Mouse (Mus musculus): Measurements from ENCODE around the gene Ccdc149.

GRCm38 (mm10) chr5:52476826-52477225, 5.5 kb upstream of the Ccdc149 start:
- TF ChIP-seq POLR2A (IDR thresholded peaks at IDR 0.05; ENCODE audit: insufficient read length, low read depth), result no peak
- TF ChIP-seq MAX (IDR thresholded peaks at IDR 0.05; ENCODE audit: low read depth), result no peak
- no peak for TF ChIP-seq MYOD1 (IDR thresholded peaks at IDR 0.05; ENCODE audit: control insufficient read depth in 1 of 3, insufficient read length in 2 of 3, low read depth in 2 of 3)
- no peak for TF ChIP-seq POLR2AphosphoS2 (IDR thresholded peaks at IDR 0.05; ENCODE audit: insufficient read length, low read depth)
